In the genomic region with DNA sequence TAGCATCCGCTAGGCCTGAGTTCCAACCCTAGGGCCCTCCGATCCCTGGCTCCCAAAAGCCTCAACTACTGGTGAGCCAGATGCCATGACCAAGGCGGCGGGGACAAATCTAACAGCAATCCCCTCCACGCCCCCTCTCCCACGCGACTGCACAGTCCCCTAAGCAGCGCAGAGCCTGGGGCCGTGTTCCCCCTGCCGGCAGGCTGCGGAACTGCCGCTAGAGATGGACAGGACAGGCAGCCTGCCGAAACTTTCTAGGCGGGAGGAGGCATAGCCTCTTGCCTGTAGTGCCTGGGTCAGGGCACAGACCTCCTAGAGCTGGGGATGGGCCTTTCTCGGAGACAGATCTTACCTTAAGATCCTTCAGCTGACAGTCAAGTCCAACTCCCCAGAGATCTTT, we compare ENCODE assay signal across 10 mouse cellular contexts. TPM values are rescaled to one million over a fixed set of nuclear protein-coding genes. Genes with fewer than 3 reads are reported as not detected.
DNase-seq lines count a peak whose midpoint lies in the region; ATAC-seq and TF ChIP-seq lines count a peak whose summit lies in the region.
"Had no signal": no experiment of that assay in that cellular context is flagged by ENCODE, and none has a peak within 500 bp of the region (broad histone marks: within the 10 kb centered on the region; RNA-seq: fewer than 3 reads in every experiment).

No protein-coding gene starts in this region.

- H3K4me2 ChIP-seq in kidney, postnatal 0 days (ENCODE audit: low read length) = no peak overlapping the region
- H3K4me2 ChIP-seq in midbrain, embryonic 12.5 days (replicated peaks) = no peak overlapping the region
- H3K4me2 ChIP-seq: embryonic facial prominence, embryonic 12.5 days; lung, embryonic 15.5 days had no signal

- no peaks in the 10 kb centered on the region for H3K27me3 ChIP-seq in heart, embryonic 10.5 days (ENCODE audit: insufficient read depth, poor library complexity, severe bottlenecking)
- H3K27me3 ChIP-seq in kidney, postnatal 0 days (ENCODE audit: insufficient read depth, low read length) = no peaks in the 10 kb centered on the region
- H3K27me3 ChIP-seq in midbrain, embryonic 12.5 days = no peaks in the 10 kb centered on the region
- H3K27me3 ChIP-seq in thymus, adult 2 months (ENCODE audit: control insufficient read depth, insufficient read depth, low read length) = no peaks in the 10 kb centered on the region
- H3K27me3 ChIP-seq: embryonic facial prominence, embryonic 12.5 days; lung, embryonic 15.5 days had no signal

- peak; percentile 51 for TF ChIP-seq CTCF in embryonic fibroblast, embryonic 13.5 days (IDR thresholded peaks at IDR 0.05; ENCODE audit: borderline replicate concordance, insufficient read depth, low read length)
- peak; percentile 85 for TF ChIP-seq CTCF in kidney, postnatal 0 days (IDR thresholded peaks at IDR 0.05; ENCODE audit: low read depth)
- TF ChIP-seq CTCF in thymus, adult 2 months (IDR thresholded peaks at IDR 0.05; ENCODE audit: borderline replicate concordance, control insufficient read depth, extremely low read depth, insufficient read depth, low read length, poor library complexity) = peak; percentile 93

- no peak for DNase-seq in heart, embryonic 10.5 days (ENCODE audit: low spot score)
- DNase-seq in heart, adult 11 months = no peak
- DNase-seq in A20 (ENCODE audit: low read depth, low spot score) = peak; percentile 72
- DNase-seq in ZHBTc4 (ENCODE audit: low read depth, low spot score) = peak; percentile 92
- peak; percentile 80 for DNase-seq in kidney, postnatal 0 days (ENCODE audit: low spot score)
- peak; percentile 67 for DNase-seq in thymus, adult 2 months

- TF ChIP-seq POLR2A in embryonic fibroblast, embryonic 13.5 days (IDR thresholded peaks at IDR 0.05; ENCODE audit: low read depth, low read length) = no peak
- no peak for TF ChIP-seq POLR2A in thymus, adult 2 months (IDR thresholded peaks at IDR 0.05; ENCODE audit: control insufficient read depth, extremely low read depth, insufficient read depth, low read length, poor library complexity)

- H3K9ac ChIP-seq in kidney, postnatal 0 days (ENCODE audit: low read depth, low read length) = no peak overlapping the region
- H3K9ac ChIP-seq in midbrain, embryonic 12.5 days (replicated peaks) = no peak overlapping the region
- H3K9ac ChIP-seq: embryonic facial prominence, embryonic 12.5 days; lung, embryonic 15.5 days had no signal

- H3K27ac ChIP-seq in heart, embryonic 10.5 days = peak overlapping the region; percentile 88; the same call in 1 of the 2 replicates
- H3K27ac ChIP-seq in embryonic fibroblast, embryonic 13.5 days (ENCODE audit: insufficient read depth, low read length) = no peak overlapping the region
- H3K27ac ChIP-seq in kidney, postnatal 0 days = no peak overlapping the region
- H3K27ac ChIP-seq in midbrain, embryonic 12.5 days (replicated peaks) = no peak overlapping the region
- no peak overlapping the region for H3K27ac ChIP-seq in thymus, adult 2 months (ENCODE audit: control insufficient read depth, insufficient read depth, low read length)
- H3K27ac ChIP-seq: embryonic facial prominence, embryonic 12.5 days; lung, embryonic 15.5 days had no signal

- 27% methylated on average over 15 of the region's 15 CpGs for WGBS in heart, embryonic 10.5 days
- WGBS in kidney, postnatal 0 days = 14% methylated on average over 15 of the region's 15 CpGs
- WGBS in midbrain, embryonic 12.5 days = 15% methylated on average over 15 of the region's 15 CpGs
- whole genome bisulfite sequencing in thymus, adult 2 months = 21% methylated on average over 15 of the region's 15 CpGs

- 0 out of 2 replicates have a peak, but pooled peaks cover 2% of the 10 kb centered on the region for H3K36me3 ChIP-seq in heart, embryonic 10.5 days
- H3K36me3 ChIP-seq in kidney, postnatal 0 days (ENCODE audit: insufficient read depth, low read length) = no peaks in the 10 kb centered on the region
- H3K36me3 ChIP-seq in midbrain, embryonic 12.5 days = no peaks in the 10 kb centered on the region
- H3K36me3 ChIP-seq in thymus, adult 2 months (ENCODE audit: control insufficient read depth, insufficient read depth, low read length) = no peaks in the 10 kb centered on the region
- H3K36me3 ChIP-seq: embryonic facial prominence, embryonic 12.5 days; lung, embryonic 15.5 days had no signal

- H3K4me3 ChIP-seq in heart, embryonic 10.5 days = no peak overlapping the region
- no peak overlapping the region for H3K4me3 ChIP-seq in embryonic fibroblast, embryonic 13.5 days (ENCODE audit: insufficient read depth, low read length)
- H3K4me3 ChIP-seq in kidney, postnatal 0 days (replicated peaks; ENCODE audit: low read depth, low read length) = no peak overlapping the region
- H3K4me3 ChIP-seq in midbrain, embryonic 12.5 days = no peak overlapping the region
- H3K4me3 ChIP-seq in thymus, adult 2 months (ENCODE audit: control insufficient read depth, insufficient read depth, low read length) = no peak overlapping the region
- H3K4me3 ChIP-seq: embryonic facial prominence, embryonic 12.5 days; lung, embryonic 15.5 days had no signal

- H3K4me1 ChIP-seq in heart, embryonic 10.5 days = peaks cover 37% of the 10 kb centered on the region
- no peaks in the 10 kb centered on the region for H3K4me1 ChIP-seq in embryonic fibroblast, embryonic 13.5 days (ENCODE audit: control insufficient read depth, insufficient read depth, low read length)
- no peaks in the 10 kb centered on the region for H3K4me1 ChIP-seq in kidney, postnatal 0 days (replicated peaks; ENCODE audit: insufficient read depth, low read length)
- no peaks in the 10 kb centered on the region for H3K4me1 ChIP-seq in midbrain, embryonic 12.5 days
- no peaks in the 10 kb centered on the region for H3K4me1 ChIP-seq in thymus, adult 2 months (replicated peaks; ENCODE audit: control insufficient read depth, insufficient read depth, low read length)
- H3K4me1 ChIP-seq: embryonic facial prominence, embryonic 12.5 days; lung, embryonic 15.5 days had no signal

- no peak; the same call in 1 of the 2 replicates for ATAC-seq in kidney, postnatal 0 days (replicated peaks; ENCODE audit: low FRiP score, low read depth)
- peak; percentile 47; the same call in 1 of the 2 replicates for ATAC-seq in midbrain, embryonic 12.5 days (ENCODE audit: low FRiP score, low read depth)

- no peaks in the 10 kb centered on the region for H3K9me3 ChIP-seq in heart, embryonic 10.5 days
- no peaks in the 10 kb centered on the region for H3K9me3 ChIP-seq in kidney, postnatal 0 days (replicated peaks; ENCODE audit: low read length)
- no peaks in the 10 kb centered on the region for H3K9me3 ChIP-seq in midbrain, embryonic 12.5 days
- H3K9me3 ChIP-seq: embryonic facial prominence, embryonic 12.5 days; lung, embryonic 15.5 days had no signal

RNA-seq across cellular contexts. Expression of a gene that starts 9.7 kb away (rescaled TPM):
- polyA plus RNA-seq in heart, embryonic 10.5 days (2016; fragmentation: Nextera tagmentation; extraction: Ambion mirVana) = 3,021 and 6,084 TPM in 2 replicates
- polyA plus RNA-seq in embryonic fibroblast, embryonic 13.5 days (2011; ENCODE audit: insufficient read length, low read depth, missing spikeins) = 0.76 TPM in 1 of 2 replicates, not detected in the other
- polyA plus RNA-seq in kidney, postnatal 0 days (2015; fragmentation: Nextera tagmentation; extraction: Ambion mirVana) = 0.80 and 1.4 TPM in 2 replicates
- polyA plus RNA-seq in midbrain, embryonic 12.5 days (2016; fragmentation: Nextera tagmentation; extraction: Ambion mirVana) = 1.1 and 3.9 TPM in 2 replicates
- polyA plus RNA-seq in thymus, adult 2 months (2012; rRNA removed) = 0.79 and 169 TPM in 2 replicates

RNA-seq across cellular contexts. Expression of a gene that starts 41.2 kb away (rescaled TPM):
- 6.6 and 8.0 TPM in 2 replicates for polyA plus RNA-seq in heart, embryonic 10.5 days (2016; fragmentation: Nextera tagmentation; extraction: Ambion mirVana)
- 1.0 TPM in 1 of 2 replicates, not detected in the other for polyA plus RNA-seq in embryonic fibroblast, embryonic 13.5 days (2011; ENCODE audit: insufficient read length, low read depth, missing spikeins)
- 5.1 and 5.9 TPM in 2 replicates for polyA plus RNA-seq in kidney, postnatal 0 days (2015; fragmentation: Nextera tagmentation; extraction: Ambion mirVana)
- 19.7 and 20.2 TPM in 2 replicates for polyA plus RNA-seq in midbrain, embryonic 12.5 days (2016; fragmentation: Nextera tagmentation; extraction: Ambion mirVana)
- 0.18 and 0.75 TPM in 2 replicates for polyA plus RNA-seq in thymus, adult 2 months (2012; rRNA removed)

RNA-seq across cellular contexts. Expression of a gene that starts 49.6 kb away (rescaled TPM):
- 0.20 and 0.39 TPM in 2 replicates for polyA plus RNA-seq in heart, embryonic 10.5 days (2016; fragmentation: Nextera tagmentation; extraction: Ambion mirVana)
- polyA plus RNA-seq in embryonic fibroblast, embryonic 13.5 days (2011; ENCODE audit: insufficient read length, low read depth, missing spikeins) = not detected in 2 replicates
- not detected in 2 replicates for polyA plus RNA-seq in kidney, postnatal 0 days (2015; fragmentation: Nextera tagmentation; extraction: Ambion mirVana)
- not detected in 2 replicates for polyA plus RNA-seq in midbrain, embryonic 12.5 days (2016; fragmentation: Nextera tagmentation; extraction: Ambion mirVana)
- polyA plus RNA-seq in thymus, adult 2 months (2012; rRNA removed) = 0.23 and 0.42 TPM in 2 replicates
- polyA plus RNA-seq: embryonic facial prominence, embryonic 12.5 days; lung, embryonic 15.5 days had no signal

Comparison
In these comparisons a context has a peak if more than half of its experiments do, and no peak if none do; other contexts are left out.
1. DNase-seq: peak in A20 (single experiment), ZHBTc4 (single experiment), kidney, postnatal 0 days (single experiment) and thymus, adult 2 months (single experiment); none in heart, embryonic 10.5 days (single experiment) and heart, adult 11 months (single experiment).
2. Peak in every context shown above with its lines, with median percentiles within 50 percentile points of each other: CTCF ChIP-seq.